Mouse (Mus musculus): ENCODE data around the gene Dock1. TPM values are rescaled to one million over a fixed set of nuclear protein-coding genes. Genes with fewer than 3 reads are reported as not detected.

Gene Dock1
- polyA plus RNA-seq, 1 experiment = 19.6 TPM

GRCm38 (mm10) chr7:135017531-135017930 is 347.1 kb downstream of the Dock1 start:
- TF ChIP-seq POLR2A (IDR thresholded peaks at IDR 0.05; ENCODE audit: low read depth, low read length) (no peak), CTCF (conservative IDR thresholded peaks at IDR 0.05; ENCODE audit: insufficient read depth, insufficient read length, low read depth, low read length) (no peak)
- Histone ChIP-seq H3K27me3 (replicated peaks; ENCODE audit: control insufficient read depth, insufficient read depth, low read length) (no peaks in the 10 kb centered on the region), H3K27ac (ENCODE audit: insufficient read depth, low read depth, low read length) (no peak overlapping the region), H3K4me3 (ENCODE audit: insufficient read depth, low read depth, low read length) (no peak overlapping the region), H3K4me1 (ENCODE audit: control insufficient read depth, insufficient read depth, low read length) (no peaks in the 10 kb centered on the region; the same call in 1 of the 2 replicates), H3K36me3 (ENCODE audit: control insufficient read depth, insufficient read depth, low read length) (no peaks in the 10 kb centered on the region)
- 71% methylated on average over 1 of the region's 1 CpGs for WGBS
- peak; percentile 24 for DNase-seq

DNA sequence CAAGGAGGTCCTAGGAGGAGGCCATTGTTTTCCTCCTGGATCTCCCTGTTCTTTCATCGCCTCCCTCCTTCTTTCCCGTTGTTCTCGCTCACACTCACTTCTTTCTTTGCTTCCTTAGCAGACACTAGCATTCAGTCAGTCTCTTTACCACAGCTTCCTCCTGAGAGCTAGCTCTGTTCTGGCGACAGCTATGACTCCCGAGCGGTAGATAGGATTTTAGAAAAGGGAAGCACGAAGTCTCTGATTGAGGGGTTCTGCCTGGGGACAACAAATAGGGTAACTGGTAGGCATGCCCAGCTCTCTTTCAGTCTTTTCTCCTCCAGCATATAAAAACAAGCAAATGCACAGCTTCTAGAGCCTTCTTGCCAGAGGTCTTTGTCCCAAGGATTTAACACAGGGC is 350.3 kb downstream of the Dock1 start:
- no peaks in the 10 kb centered on the region for H3K27me3 ChIP-seq (replicated peaks; ENCODE audit: control insufficient read depth, insufficient read depth, low read length)
- no peak overlapping the region for H3K4me3 ChIP-seq (ENCODE audit: insufficient read depth, low read depth, low read length)
- H3K4me1 ChIP-seq (ENCODE audit: control insufficient read depth, insufficient read depth, low read length) = no peaks in the 10 kb centered on the region; the same call in 1 of the 2 replicates
- no peak overlapping the region for H3K27ac ChIP-seq (ENCODE audit: insufficient read depth, low read depth, low read length)
- H3K36me3 ChIP-seq (ENCODE audit: control insufficient read depth, insufficient read depth, low read length) = no peaks in the 10 kb centered on the region
- WGBS = 87% methylated on average over 7 of the region's 7 CpGs
- no peak for DNase-seq
- no peak for TF ChIP-seq CTCF (conservative IDR thresholded peaks at IDR 0.05; ENCODE audit: insufficient read depth, insufficient read length, low read depth, low read length)
- no peak for TF ChIP-seq POLR2A (IDR thresholded peaks at IDR 0.05; ENCODE audit: low read depth, low read length)

DNA sequence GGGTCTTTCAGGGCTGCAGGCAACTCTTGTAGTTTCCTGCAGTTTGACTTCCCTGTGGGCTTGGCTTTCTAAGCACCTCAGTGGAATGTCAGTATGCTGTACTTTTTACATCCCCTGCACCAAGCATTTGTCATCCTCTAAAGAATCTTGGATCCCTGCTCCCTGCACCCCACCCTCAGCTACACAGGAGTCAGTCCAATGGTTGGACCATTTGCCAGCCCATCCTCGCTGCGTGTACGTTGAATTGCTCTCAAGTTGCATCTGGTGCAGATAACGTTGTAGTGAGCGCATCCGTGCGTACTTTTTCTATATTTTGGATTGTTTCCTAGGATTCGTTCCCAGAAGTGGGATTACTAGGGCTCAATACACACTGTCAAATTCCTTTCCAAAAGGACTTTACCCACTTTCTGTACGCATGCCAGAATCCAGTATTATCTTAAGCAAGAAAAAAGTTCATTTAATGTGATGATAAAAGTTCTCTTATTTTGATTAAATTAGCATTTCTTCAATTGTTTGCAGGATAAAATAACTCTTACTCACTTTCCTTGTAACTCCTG is 351.2 kb downstream of the Dock1 start:
- no peak for TF ChIP-seq POLR2A (IDR thresholded peaks at IDR 0.05; ENCODE audit: low read depth, low read length)
- TF ChIP-seq CTCF (conservative IDR thresholded peaks at IDR 0.05; ENCODE audit: insufficient read depth, insufficient read length, low read depth, low read length) = no peak
- H3K36me3 ChIP-seq (ENCODE audit: control insufficient read depth, insufficient read depth, low read length) = no peaks in the 10 kb centered on the region
- DNase-seq = no peak
- no peaks in the 10 kb centered on the region; the same call in 1 of the 2 replicates for H3K4me1 ChIP-seq (ENCODE audit: control insufficient read depth, insufficient read depth, low read length)
- H3K27me3 ChIP-seq (replicated peaks; ENCODE audit: control insufficient read depth, insufficient read depth, low read length) = no peaks in the 10 kb centered on the region
- 81% methylated on average over 9 of the region's 9 CpGs for WGBS
- H3K27ac ChIP-seq (ENCODE audit: insufficient read depth, low read depth, low read length) = no peak overlapping the region
- no peak overlapping the region for H3K4me3 ChIP-seq (ENCODE audit: insufficient read depth, low read depth, low read length)

DNA sequence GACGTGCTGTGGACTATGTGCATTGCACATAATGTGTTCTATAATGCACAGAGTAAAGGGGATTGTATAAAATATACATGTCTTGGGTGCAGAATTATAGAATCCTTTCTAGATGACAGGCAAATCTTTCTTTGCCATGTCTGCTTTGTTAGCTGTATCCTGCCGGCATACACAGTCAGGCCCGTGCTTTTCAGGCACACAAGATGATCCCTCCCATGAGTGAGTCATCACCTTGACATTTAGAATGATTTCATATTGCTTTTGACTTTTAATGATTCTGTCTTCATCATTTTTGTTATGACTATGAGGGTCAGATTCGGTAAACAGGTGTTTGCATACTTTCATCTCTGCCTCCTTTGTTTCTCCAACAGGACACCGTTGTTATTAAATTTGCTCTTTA is 354.1 kb downstream of the Dock1 start:
- 87% methylated on average over 5 of the region's 5 CpGs for WGBS
- no peak for TF ChIP-seq POLR2A (IDR thresholded peaks at IDR 0.05; ENCODE audit: low read depth, low read length)
- no peak for TF ChIP-seq CTCF (conservative IDR thresholded peaks at IDR 0.05; ENCODE audit: insufficient read depth, insufficient read length, low read depth, low read length)
- no peak overlapping the region for H3K27ac ChIP-seq (ENCODE audit: insufficient read depth, low read depth, low read length)
- no peaks in the 10 kb centered on the region for H3K27me3 ChIP-seq (replicated peaks; ENCODE audit: control insufficient read depth, insufficient read depth, low read length)
- no peaks in the 10 kb centered on the region; the same call in 1 of the 2 replicates for H3K4me1 ChIP-seq (ENCODE audit: control insufficient read depth, insufficient read depth, low read length)
- no peak overlapping the region for H3K4me3 ChIP-seq (ENCODE audit: insufficient read depth, low read depth, low read length)
- no peak for DNase-seq
- H3K36me3 ChIP-seq (ENCODE audit: control insufficient read depth, insufficient read depth, low read length) = no peaks in the 10 kb centered on the region

GRCm38 (mm10) chr7:135028716-135029115 is 358.3 kb downstream of the Dock1 start:
- Histone ChIP-seq H3K27me3 (replicated peaks; ENCODE audit: control insufficient read depth, insufficient read depth, low read length) (no peaks in the 10 kb centered on the region), H3K36me3 (ENCODE audit: control insufficient read depth, insufficient read depth, low read length) (no peaks in the 10 kb centered on the region), H3K27ac (ENCODE audit: insufficient read depth, low read depth, low read length) (no peak overlapping the region), H3K4me3 (ENCODE audit: insufficient read depth, low read depth, low read length) (no peak overlapping the region), H3K4me1 (ENCODE audit: control insufficient read depth, insufficient read depth, low read length) (peaks cover 6% of the 10 kb centered on the region; the same call in 1 of the 2 replicates)
- TF ChIP-seq CTCF (conservative IDR thresholded peaks at IDR 0.05; ENCODE audit: insufficient read depth, insufficient read length, low read depth, low read length) = no peak
- TF ChIP-seq POLR2A (IDR thresholded peaks at IDR 0.05; ENCODE audit: low read depth, low read length) = no peak
- 87% methylated on average over 2 of the region's 2 CpGs for WGBS
- no peak for DNase-seq

- DNase-seq = peak; percentile 42
- peaks cover 10% of the 10 kb centered on the region for H3K4me1 ChIP-seq (ENCODE audit: control insufficient read depth, insufficient read depth, low read length)
- no peak for TF ChIP-seq CTCF (conservative IDR thresholded peaks at IDR 0.05; ENCODE audit: insufficient read depth, insufficient read length, low read depth, low read length)
- no peak for TF ChIP-seq POLR2A (IDR thresholded peaks at IDR 0.05; ENCODE audit: low read depth, low read length)
- WGBS = 52% methylated on average over 3 of the region's 3 CpGs
- no peaks in the 10 kb centered on the region for H3K36me3 ChIP-seq (ENCODE audit: control insufficient read depth, insufficient read depth, low read length)
- H3K27ac ChIP-seq (ENCODE audit: insufficient read depth, low read depth, low read length) = no peak overlapping the region
- H3K27me3 ChIP-seq (replicated peaks; ENCODE audit: control insufficient read depth, insufficient read depth, low read length) = no peaks in the 10 kb centered on the region
- no peak overlapping the region for H3K4me3 ChIP-seq (ENCODE audit: insufficient read depth, low read depth, low read length)
These were observed 358.7 kb downstream of the Dock1 start for GRCm38 (mm10) chr7:135029136-135029535.

GRCm38 (mm10) chr7:135031466-135031865 is 361.0 kb downstream of the Dock1 start:
- WGBS = 55% methylated on average over 3 of the region's 3 CpGs

More at GRCm38 (mm10) chr7:135031466-135031865, 361.0 kb downstream of the Dock1 start:
- H3K36me3 ChIP-seq (ENCODE audit: control insufficient read depth, insufficient read depth, low read length) = no peaks in the 10 kb centered on the region
- no peak overlapping the region for H3K4me3 ChIP-seq (ENCODE audit: insufficient read depth, low read depth, low read length)
- H3K4me1 ChIP-seq (ENCODE audit: control insufficient read depth, insufficient read depth, low read length) = peaks cover 14% of the 10 kb centered on the region
- H3K27me3 ChIP-seq (replicated peaks; ENCODE audit: control insufficient read depth, insufficient read depth, low read length) = no peaks in the 10 kb centered on the region
- peak; percentile 71 for DNase-seq
- no peak overlapping the region for H3K27ac ChIP-seq (ENCODE audit: insufficient read depth, low read depth, low read length)
- TF ChIP-seq CTCF (conservative IDR thresholded peaks at IDR 0.05; ENCODE audit: insufficient read depth, insufficient read length, low read depth, low read length) = no peak; the same call in 1 of the 2 replicates
- TF ChIP-seq POLR2A (IDR thresholded peaks at IDR 0.05; ENCODE audit: low read depth, low read length) = no peak
